Mouse (Mus musculus): ENCODE data around the gene Sqor. TPM values are rescaled to one million over a fixed set of nuclear protein-coding genes. Genes with fewer than 3 reads are reported as not detected.
A peak's percentile ranks its signal among the peaks of the same experiment; 100 is the strongest.

Gene Sqor
- polyA plus RNA-seq (2015; fragmentation: Nextera tagmentation; extraction: Ambion mirVana), result 40.1 and 44.8 TPM in 2 replicates

- peak within 1 kb of the TSS; percentile 64 for H3K4me3 ChIP-seq (ENCODE audit: low read length)
- 1% methylated on average over 43 of the region's 46 CpGs for WGBS
- peak within 1 kb of the TSS; percentile 76 for H3K9ac ChIP-seq (ENCODE audit: low read depth, low read length)
- peak within 1 kb of the TSS; percentile 51; the same call in 1 of the 2 replicates for H3K27ac ChIP-seq (ENCODE audit: low read length)
- peak within 1 kb of the TSS; percentile 92 for H3K4me2 ChIP-seq (ENCODE audit: low read depth, low read length)
- no peaks in the 10 kb centered on the region for H3K9me3 ChIP-seq (ENCODE audit: control insufficient read depth, low read length)
- H3K36me3 ChIP-seq (ENCODE audit: control insufficient read depth, insufficient read depth, low read length), result no peaks in the 10 kb centered on the region
- peak; percentile 96 for ATAC-seq
- peaks cover 6% of the 10 kb centered on the region; the same call in 1 of the 2 replicates for H3K4me1 ChIP-seq (ENCODE audit: control insufficient read depth, insufficient read depth, low read length)
- H3K27me3 ChIP-seq (replicated peaks; ENCODE audit: control insufficient read depth, insufficient read depth, low read length), result 0 out of 2 replicates have a peak, but pooled peaks cover 2% of the 10 kb centered on the region
These were observed at the start of gene Sqor for GRCm38 (mm10) chr2:122765071-122765793. Gene Sqor (plus strand): TSS chr2:122765237.

- no peak overlapping the region for H3K4me2 ChIP-seq (ENCODE audit: low read depth, low read length)
- H3K27me3 ChIP-seq (replicated peaks; ENCODE audit: control insufficient read depth, insufficient read depth, low read length), result no peaks in the 10 kb centered on the region
- H3K9me3 ChIP-seq (ENCODE audit: control insufficient read depth, low read length), result no peaks in the 10 kb centered on the region
- H3K9ac ChIP-seq (ENCODE audit: low read depth, low read length), result no peak overlapping the region
- WGBS, result 80% methylated on average over 3 of the region's 3 CpGs
- H3K4me3 ChIP-seq (ENCODE audit: low read length), result no peak overlapping the region
- ATAC-seq, result no peak
- H3K4me1 ChIP-seq (ENCODE audit: control insufficient read depth, insufficient read depth, low read length), result no peaks in the 10 kb centered on the region
- H3K36me3 ChIP-seq (ENCODE audit: control insufficient read depth, insufficient read depth, low read length), result no peaks in the 10 kb centered on the region
- no peak overlapping the region for H3K27ac ChIP-seq (ENCODE audit: low read length)
These were observed 48.7 kb upstream of the Sqor start for GRCm38 (mm10) chr2:122716301-122716842.

- Histone ChIP-seq H3K27me3 (replicated peaks; ENCODE audit: control insufficient read depth, insufficient read depth, low read length) (no peaks in the 10 kb centered on the region), H3K9ac (ENCODE audit: low read depth, low read length) (no peak overlapping the region), H3K4me2 (ENCODE audit: low read depth, low read length) (no peak overlapping the region), H3K36me3 (ENCODE audit: control insufficient read depth, insufficient read depth, low read length) (no peaks in the 10 kb centered on the region), H3K4me1 (ENCODE audit: control insufficient read depth, insufficient read depth, low read length) (no peaks in the 10 kb centered on the region), H3K27ac (ENCODE audit: low read length) (no peak overlapping the region), H3K4me3 (ENCODE audit: low read length) (no peak overlapping the region), H3K9me3 (ENCODE audit: control insufficient read depth, low read length) (no peaks in the 10 kb centered on the region)
- no peak for ATAC-seq
- WGBS, result 62% methylated on average over 1 of the region's 1 CpGs
These were observed 45.8 kb upstream of the Sqor start for GRCm38 (mm10) chr2:122719232-122719631.

- H3K27ac ChIP-seq (ENCODE audit: low read length), result no peak overlapping the region
- 73% methylated on average over 3 of the region's 3 CpGs for WGBS
- H3K9ac ChIP-seq (ENCODE audit: low read depth, low read length), result no peak overlapping the region
- H3K4me1 ChIP-seq (ENCODE audit: control insufficient read depth, insufficient read depth, low read length), result no peaks in the 10 kb centered on the region
- H3K4me3 ChIP-seq (ENCODE audit: low read length), result no peak overlapping the region
- H3K4me2 ChIP-seq (ENCODE audit: low read depth, low read length), result no peak overlapping the region
- H3K27me3 ChIP-seq (replicated peaks; ENCODE audit: control insufficient read depth, insufficient read depth, low read length), result no peaks in the 10 kb centered on the region
- ATAC-seq, result peak; percentile 62
- no peaks in the 10 kb centered on the region for H3K36me3 ChIP-seq (ENCODE audit: control insufficient read depth, insufficient read depth, low read length)
- no peaks in the 10 kb centered on the region for H3K9me3 ChIP-seq (ENCODE audit: control insufficient read depth, low read length)
These were observed 44.5 kb upstream of the Sqor start for GRCm38 (mm10) chr2:122720564-122720963.

GRCm38 (mm10) chr2:122725604-122726003, 39.4 kb upstream of the Sqor start:
- WGBS, result 56% methylated on average over 10 of the region's 10 CpGs
- Histone ChIP-seq H3K4me3 (ENCODE audit: low read length) (no peak overlapping the region), H3K9ac (ENCODE audit: low read depth, low read length) (no peak overlapping the region), H3K36me3 (ENCODE audit: control insufficient read depth, insufficient read depth, low read length) (no peaks in the 10 kb centered on the region), H3K9me3 (ENCODE audit: control insufficient read depth, low read length) (no peaks in the 10 kb centered on the region), H3K27ac (ENCODE audit: low read length) (no peak overlapping the region), H3K4me2 (ENCODE audit: low read depth, low read length) (no peak overlapping the region), H3K27me3 (replicated peaks; ENCODE audit: control insufficient read depth, insufficient read depth, low read length) (no peaks in the 10 kb centered on the region), H3K4me1 (ENCODE audit: control insufficient read depth, insufficient read depth, low read length) (no peaks in the 10 kb centered on the region)
- no peak for ATAC-seq

GRCm38 (mm10) chr2:122731456-122731855, 33.6 kb upstream of the Sqor start:
- Histone ChIP-seq H3K27ac (ENCODE audit: low read length) (no peak overlapping the region), H3K4me3 (ENCODE audit: low read length) (no peak overlapping the region), H3K36me3 (ENCODE audit: control insufficient read depth, insufficient read depth, low read length) (no peaks in the 10 kb centered on the region), H3K4me2 (ENCODE audit: low read depth, low read length) (no peak overlapping the region), H3K9me3 (ENCODE audit: control insufficient read depth, low read length) (no peaks in the 10 kb centered on the region), H3K9ac (ENCODE audit: low read depth, low read length) (no peak overlapping the region), H3K4me1 (ENCODE audit: control insufficient read depth, insufficient read depth, low read length) (no peaks in the 10 kb centered on the region), H3K27me3 (replicated peaks; ENCODE audit: control insufficient read depth, insufficient read depth, low read length) (no peaks in the 10 kb centered on the region)
- ATAC-seq, result no peak
- 70% methylated on average over 2 of the region's 2 CpGs for WGBS

GRCm38 (mm10) chr2:122737894-122738830, 26.9 kb upstream of the Sqor start, which contains the start of gene Bloc1s6:
Gene Bloc1s6 (plus strand): TSS chr2:122738503.
- no peaks in the 10 kb centered on the region for H3K36me3 ChIP-seq (ENCODE audit: control insufficient read depth, insufficient read depth, low read length)
- no peaks in the 10 kb centered on the region for H3K9me3 ChIP-seq (ENCODE audit: control insufficient read depth, low read length)
- H3K27me3 ChIP-seq (replicated peaks; ENCODE audit: control insufficient read depth, insufficient read depth, low read length), result no peaks in the 10 kb centered on the region
- H3K9ac ChIP-seq (ENCODE audit: low read depth, low read length), result peak within 1 kb of the TSS; percentile 97
- H3K4me2 ChIP-seq (ENCODE audit: low read depth, low read length), result peak within 1 kb of the TSS; percentile 78
- ATAC-seq, result peak; percentile 98
- H3K4me3 ChIP-seq (ENCODE audit: low read length), result peak within 1 kb of the TSS; percentile 89
- H3K27ac ChIP-seq (ENCODE audit: low read length), result peak within 1 kb of the TSS; percentile 94
- peaks cover 12% of the 10 kb centered on the region for H3K4me1 ChIP-seq (ENCODE audit: control insufficient read depth, insufficient read depth, low read length)
- WGBS, result 1% methylated on average over 51 of the region's 59 CpGs

- no peaks in the 10 kb centered on the region for H3K36me3 ChIP-seq (ENCODE audit: control insufficient read depth, insufficient read depth, low read length)
- peak overlapping the region; percentile 89 for H3K4me3 ChIP-seq (ENCODE audit: low read length)
- H3K4me2 ChIP-seq (ENCODE audit: low read depth, low read length), result peak overlapping the region; percentile 78
- H3K9me3 ChIP-seq (ENCODE audit: control insufficient read depth, low read length), result no peaks in the 10 kb centered on the region
- 20% methylated on average over 7 of the region's 7 CpGs for WGBS
- ATAC-seq, result no peak
- H3K27ac ChIP-seq (ENCODE audit: low read length), result peak overlapping the region; percentile 94; the same call in 1 of the 2 replicates
- peaks cover 12% of the 10 kb centered on the region for H3K4me1 ChIP-seq (ENCODE audit: control insufficient read depth, insufficient read depth, low read length)
- peak overlapping the region; percentile 97 for H3K9ac ChIP-seq (ENCODE audit: low read depth, low read length)
- H3K27me3 ChIP-seq (replicated peaks; ENCODE audit: control insufficient read depth, insufficient read depth, low read length), result no peaks in the 10 kb centered on the region
These were observed 26.0 kb upstream of the Sqor start for GRCm38 (mm10) chr2:122739023-122739422.

GRCm38 (mm10) chr2:122746461-122746860, 18.6 kb upstream of the Sqor start:
- Histone ChIP-seq H3K27ac (ENCODE audit: low read length) (no peak overlapping the region), H3K4me3 (ENCODE audit: low read length) (no peak overlapping the region), H3K4me2 (ENCODE audit: low read depth, low read length) (no peak overlapping the region), H3K9me3 (ENCODE audit: control insufficient read depth, low read length) (no peaks in the 10 kb centered on the region), H3K4me1 (ENCODE audit: control insufficient read depth, insufficient read depth, low read length) (no peaks in the 10 kb centered on the region), H3K9ac (ENCODE audit: low read depth, low read length) (no peak overlapping the region), H3K36me3 (ENCODE audit: control insufficient read depth, insufficient read depth, low read length) (0 out of 2 replicates have a peak, but pooled peaks cover 6% of the 10 kb centered on the region), H3K27me3 (replicated peaks; ENCODE audit: control insufficient read depth, insufficient read depth, low read length) (no peaks in the 10 kb centered on the region)
- 89% methylated on average over 9 of the region's 9 CpGs for WGBS
- no peak for ATAC-seq
